Mouse (Mus musculus): Measurements from ENCODE around the gene Adgrv1. TPM values are rescaled to one million over a fixed set of nuclear protein-coding genes. Genes with fewer than 3 reads are reported as not detected.

Adgrv1 gene
- total RNA-seq, 2 experiments from 2014 or later, result 2.4 to 3.0 TPM

- peak; percentile 15 to 54 for DNase-seq (ENCODE audit: low spot score in 2 of 2)
- Histone ChIP-seq H3K27ac (peak overlapping the region; percentile 23; the same call in 1 of the 2 replicates), H3K4me3 (no peak overlapping the region)
- peak; percentile 88 for TF ChIP-seq CTCF (conservative IDR thresholded peaks at IDR 0.05)
Observed at GRCm38 (mm10) chr13:81155322-81155721, 477.6 kb downstream of the Adgrv1 start.

- no peak overlapping the region for H3K27ac ChIP-seq
- DNase-seq (ENCODE audit: low spot score in 2 of 2), result no peak
- no peak for TF ChIP-seq CTCF (conservative IDR thresholded peaks at IDR 0.05)
- no peak overlapping the region for H3K4me3 ChIP-seq
Observed at GRCm38 (mm10) chr13:81144434-81144833, 488.5 kb downstream of the Adgrv1 start.

DNA sequence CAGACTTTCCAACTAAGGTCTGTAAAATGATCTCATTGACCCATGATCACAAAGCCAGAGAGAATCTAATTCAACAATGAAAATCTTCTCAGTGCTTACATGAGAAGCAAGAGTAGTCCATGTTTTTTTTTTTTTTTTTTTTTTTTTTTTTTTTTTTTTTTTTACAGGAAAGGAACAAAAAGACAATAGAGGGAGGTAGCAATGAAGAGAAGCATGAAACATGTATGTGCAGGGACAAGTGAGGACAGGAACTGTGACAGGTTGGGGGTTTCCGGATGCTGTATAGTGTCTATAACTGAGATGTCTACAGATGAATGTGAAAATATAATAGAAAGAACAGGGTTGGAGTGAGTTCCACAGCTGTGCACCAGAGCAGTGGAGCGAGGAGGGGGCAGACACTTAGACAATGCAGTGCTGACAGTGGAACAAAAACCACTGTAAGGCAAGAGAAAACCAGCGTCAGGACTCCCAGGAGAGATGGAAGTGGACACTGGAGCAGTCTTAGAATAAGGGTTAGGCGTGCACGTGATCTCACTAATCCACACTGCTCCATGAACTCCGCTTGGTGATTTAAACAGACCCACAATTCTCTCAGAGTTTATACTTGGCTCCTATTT, 490.6 kb downstream of the Adgrv1 start:
- no peak for TF ChIP-seq CTCF (conservative IDR thresholded peaks at IDR 0.05)
- Histone ChIP-seq H3K27ac (no peak overlapping the region), H3K4me3 (no peak overlapping the region)
- DNase-seq (ENCODE audit: low spot score in 2 of 2), result no peak

- no peak for TF ChIP-seq CTCF (conservative IDR thresholded peaks at IDR 0.05)
- no peak overlapping the region for H3K4me3 ChIP-seq
- peak overlapping the region; percentile 67 for H3K27ac ChIP-seq
- DNase-seq (ENCODE audit: low spot score in 2 of 2), result peak in 1 of 2 experiments; percentile 46
Observed at GRCm38 (mm10) chr13:81136652-81137422, 496.1 kb downstream of the Adgrv1 start.

- DNase-seq (ENCODE audit: low spot score in 2 of 2), result no peak
- Histone ChIP-seq H3K27ac (peak overlapping the region; percentile 67), H3K4me3 (peak overlapping the region; percentile 14; the same call in 1 of the 2 replicates)
- no peak for TF ChIP-seq CTCF (conservative IDR thresholded peaks at IDR 0.05)
Observed at GRCm38 (mm10) chr13:81135953-81136352, 497.0 kb downstream of the Adgrv1 start.

DNA sequence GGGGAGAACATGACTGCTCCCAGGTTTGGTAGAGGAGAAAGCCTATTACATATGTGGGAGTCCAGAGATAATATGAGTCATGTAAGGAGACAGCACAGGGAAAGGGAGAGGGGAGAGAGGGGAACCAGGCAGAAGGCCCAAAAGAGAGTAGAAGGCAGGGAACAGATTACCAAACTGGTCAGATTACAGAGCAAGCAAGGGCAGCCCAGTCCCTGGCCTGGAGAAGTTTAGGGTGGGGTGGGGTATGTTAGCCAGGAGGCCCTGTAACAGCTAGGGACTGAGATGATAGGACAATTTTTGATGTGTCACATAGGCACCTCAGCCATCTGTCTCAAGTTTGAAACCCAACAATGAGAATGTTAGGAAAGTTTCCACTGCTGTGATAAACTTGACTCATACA, 498.5 kb downstream of the Adgrv1 start:
- DNase-seq (ENCODE audit: low spot score in 2 of 2), result no peak
- no peak for TF ChIP-seq CTCF (conservative IDR thresholded peaks at IDR 0.05)
- H3K4me3 ChIP-seq, result no peak overlapping the region

DNA sequence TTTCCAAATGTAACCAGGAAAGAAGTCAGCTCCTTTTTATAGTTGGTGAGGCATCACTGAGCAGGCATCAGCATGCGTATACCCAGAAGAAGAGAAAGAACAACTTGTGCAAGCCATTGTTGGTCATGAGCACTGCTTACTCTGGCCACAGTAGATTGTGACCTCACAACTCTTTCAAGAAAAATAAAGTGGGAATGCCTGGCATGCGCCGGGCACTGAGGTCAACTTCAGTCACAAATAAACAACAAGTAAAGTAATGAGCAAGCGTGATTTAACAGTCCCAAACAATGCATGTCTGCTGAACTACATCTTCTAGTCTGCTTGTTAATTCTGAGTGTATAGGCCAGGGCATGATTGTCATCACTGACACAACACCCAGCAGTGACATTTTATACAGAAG, 499.6 kb downstream of the Adgrv1 start:
- DNase-seq (ENCODE audit: low spot score in 2 of 2), result no peak
- Histone ChIP-seq H3K4me3 (no peak overlapping the region), H3K27ac (peak overlapping the region; percentile 54; the same call in 1 of the 2 replicates)
- no peak for TF ChIP-seq CTCF (conservative IDR thresholded peaks at IDR 0.05)

More for the DNA sequence above, 498.5 kb downstream of the Adgrv1 start:
- H3K27ac ChIP-seq, result peak overlapping the region; percentile 67; the same call in 1 of the 2 replicates

- Histone ChIP-seq H3K4me3 (no peak overlapping the region), H3K27ac (peak overlapping the region; percentile 54; the same call in 1 of the 2 replicates)
- no peak for DNase-seq (ENCODE audit: low spot score in 2 of 2)
- TF ChIP-seq CTCF (conservative IDR thresholded peaks at IDR 0.05), result no peak
Observed at GRCm38 (mm10) chr13:81132691-81133090, 500.3 kb downstream of the Adgrv1 start.

DNA sequence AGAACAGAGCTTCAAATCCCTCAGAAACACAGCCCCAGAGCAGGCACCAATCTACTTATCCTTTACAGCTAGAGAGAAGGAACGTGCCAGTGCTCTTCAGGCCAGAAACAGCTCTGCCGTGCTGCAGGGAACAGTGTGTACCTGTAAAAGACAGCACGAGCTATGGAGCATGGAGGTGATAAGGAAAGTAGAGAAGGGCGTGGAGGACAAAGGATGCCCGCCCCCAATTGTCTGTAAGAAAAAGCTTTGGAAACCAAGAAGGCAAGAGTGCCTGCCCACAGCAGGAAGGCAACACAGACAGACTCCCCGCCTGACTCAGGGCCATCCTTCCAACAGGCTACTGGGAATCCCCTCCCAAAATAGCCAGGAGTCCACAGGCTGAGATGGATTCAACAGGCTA, 501.1 kb downstream of the Adgrv1 start:
- no peak for TF ChIP-seq CTCF (conservative IDR thresholded peaks at IDR 0.05)
- DNase-seq (ENCODE audit: low spot score in 2 of 2), result no peak
- H3K4me3 ChIP-seq, result no peak overlapping the region
- H3K27ac ChIP-seq, result no peak overlapping the region

GRCm38 (mm10) chr13:81130742-81131524, 502.0 kb downstream of the Adgrv1 start:
- no peak for DNase-seq (ENCODE audit: low spot score in 2 of 2)
- TF ChIP-seq CTCF (conservative IDR thresholded peaks at IDR 0.05), result no peak
- Histone ChIP-seq H3K4me3 (no peak overlapping the region), H3K27ac (no peak overlapping the region)

- Histone ChIP-seq H3K4me3 (no peak overlapping the region), H3K27ac (no peak overlapping the region)
- no peak for TF ChIP-seq CTCF (conservative IDR thresholded peaks at IDR 0.05)
- no peak for DNase-seq (ENCODE audit: low spot score in 2 of 2)
Observed at GRCm38 (mm10) chr13:81125846-81126245, 507.1 kb downstream of the Adgrv1 start.

GRCm38 (mm10) chr13:81122238-81122637, 510.7 kb downstream of the Adgrv1 start:
- DNase-seq (ENCODE audit: low spot score in 2 of 2), result no peak
- Histone ChIP-seq H3K27ac (no peak overlapping the region), H3K4me3 (no peak overlapping the region)
- TF ChIP-seq CTCF (conservative IDR thresholded peaks at IDR 0.05), result no peak

GRCm38 (mm10) chr13:81110479-81110878, 522.5 kb downstream of the Adgrv1 start:
- no peak for TF ChIP-seq CTCF (conservative IDR thresholded peaks at IDR 0.05)

More at GRCm38 (mm10) chr13:81110479-81110878, 522.5 kb downstream of the Adgrv1 start:
- Histone ChIP-seq H3K27ac (no peak overlapping the region), H3K4me3 (no peak overlapping the region)
- DNase-seq (ENCODE audit: low spot score in 2 of 2), result no peak

All from layer of hippocampus, adult 2 months (tissue).